Mouse (Mus musculus) inflammation-experienced regulatory T-cells (primary cell): ENCODE measurements around the gene Slc38a5. TPM values are rescaled to one million over a fixed set of nuclear protein-coding genes. Genes with fewer than 3 reads are reported as not detected.

ENCODE experiments used
- polyA plus RNA-seq, 2 experiments: library from polyadenylated mRNA; unstranded; fragments of 100-300 nt; shearing (Covaris generic); gene quantifications; one replicate each; pipeline ENCODE4 v1.2.1; 2017

Gene Slc38a5
- under 1 TPM in 1 of 2 experiments, not detected in 1; 0.59 TPM for polyA plus RNA-seq

GRCm38 (mm10) chrX:8271083-8271820 lies at the start of gene Slc38a5:
TSS of gene Slc38a5 (plus strand) at chrX:8271133.

GRCm38 (mm10) chrX:8252334-8253285 lies 18.3 kb upstream of the Slc38a5 start, which contains the start of gene Ftsj1:
TSS of gene Ftsj1 (minus strand) at chrX:8252406.

GRCm38 (mm10) chrX:8327124-8327523 lies 56.2 kb downstream of the Slc38a5 start, which contains the start of gene Ssxb10:
TSS of gene Ssxb10 (plus strand) at chrX:8327424.

Other genes starting within 250 kb of the Slc38a5 start
- 10 to 100 TPM; 22.7 to 32.2 TPM for gene Suv39h1, start 196.4 kb upstream of the Slc38a5 start, polyA plus RNA-seq
- gene Was, start 180.6 kb upstream of the Slc38a5 start, polyA plus RNA-seq = 10 to 100 TPM; 80.0 to 87.7 TPM
- 10 to 100 TPM; 24.4 to 32.3 TPM for gene Wdr13, start 138.2 kb upstream of the Slc38a5 start, polyA plus RNA-seq
- gene Rbm3, start 125.3 kb upstream of the Slc38a5 start, polyA plus RNA-seq = 100 to 1,000 TPM; 502 to 511 TPM
- 10 to 100 TPM; 14.2 to 21.1 TPM for gene Tbc1d25, start 95.0 kb upstream of the Slc38a5 start, polyA plus RNA-seq
- gene Ebp, start 77.6 kb upstream of the Slc38a5 start, polyA plus RNA-seq = 100 to 1,000 TPM; 141 to 144 TPM
- under 1 TPM in 1 of 2 experiments, not detected in 1; 0.21 TPM for gene Porcn, start 64.6 kb upstream of the Slc38a5 start, polyA plus RNA-seq
- 10 to 100 TPM; 19.6 to 26.7 TPM for gene Ftsj1, start 18.7 kb upstream of the Slc38a5 start, polyA plus RNA-seq
- not detected for gene Ssxb10, start 56.3 kb downstream of the Slc38a5 start, polyA plus RNA-seq
- gene Ssxb9, start 95.8 kb downstream of the Slc38a5 start, polyA plus RNA-seq = not detected
- gene Ssxb1, start 142.2 kb downstream of the Slc38a5 start, polyA plus RNA-seq = not detected
- gene Ssxb2, start 190.6 kb downstream of the Slc38a5 start, polyA plus RNA-seq = not detected